Mouse (Mus musculus) stomach, embryonic 16.5 days (tissue): Measurements from ENCODE around the gene Gm12394. TPM values are rescaled to one million over a fixed set of nuclear protein-coding genes. Genes with fewer than 3 reads are reported as not detected.
"Not testable (repeated sequence)": the region's sequence is repeated elsewhere in the genome, so short reads cannot be mapped to it uniquely, and the experiment has no call there.

Experiments used
- ATAC-seq: fragments of 200-750 bp; cut with Nextera tagmentation; 2 replicates; pipeline ENCODE4 v1.8.0; 2017; ENCODE audit warnings: moderate number of reproducible peaks, moderate TSS enrichment; ENCODE audit not compliant: insufficient read depth, low FRiP score
- H3K27ac ChIP-seq: fragments of 300-500 bp; sonication (generic); 2 replicates; pipeline ENCODE4 v1.5.1; 2014; ENCODE audit warnings: low read length
- H3K27me3 ChIP-seq: fragments of 300-500 bp; sonication (generic); 2 replicates; pipeline ENCODE4 v1.6.1; 2014; ENCODE audit warnings: low read length, control low read depth, mixed read lengths; ENCODE audit not compliant: control insufficient read depth, insufficient read depth
- H3K36me3 ChIP-seq: fragments of 300-500 bp; sonication (generic); 2 replicates; pipeline ENCODE4 v1.6.1; 2014; ENCODE audit warnings: low read length; ENCODE audit not compliant: control insufficient read depth, insufficient read depth
- H3K4me1 ChIP-seq: fragments of 300-500 bp; sonication (generic); 2 replicates; pipeline ENCODE4 v1.6.1; 2014; ENCODE audit warnings: low read length, control low read depth, mixed read lengths; ENCODE audit not compliant: control insufficient read depth, insufficient read depth
- H3K4me2 ChIP-seq: fragments of 300-500 bp; sonication (generic); 2 replicates; pipeline ENCODE4 v1.6.1; 2014; ENCODE audit warnings: low read depth, low read length, mixed read lengths
- H3K4me3 ChIP-seq: fragments of 300-500 bp; sonication (generic); replicated peaks from 2 replicates; pipeline ENCODE4 v1.5.1; 2014; ENCODE audit warnings: mild to moderate bottlenecking, low read length
- H3K9ac ChIP-seq: fragments of 300-500 bp; sonication (generic); 2 replicates; pipeline ENCODE4 v1.6.1; 2014; ENCODE audit warnings: low read length
- H3K9me3 ChIP-seq: fragments of 300-500 bp; sonication (generic); replicated peaks from 2 replicates; pipeline ENCODE4 v1.6.1; 2016; ENCODE audit warnings: low read length, control low read depth; ENCODE audit not compliant: control insufficient read depth
- WGBS: fragments of 180-500 bp; shearing (Covaris S2); extraction: QIAGEN DNeasy Blood & Tissue Kit; methylation state at CpG from one replicate; pipeline ENCODE4 v1.1.7; 2014; 5-methylcytosine and 5-hydroxymethylcytosine counted together
- polyA plus RNA-seq: library from polyadenylated mRNA; unstranded; fragments of >200 nt; fragmentation: Nextera tagmentation; extraction: Ambion mirVana; gene quantifications from 2 replicates; pipeline ENCODE4 v1.2.1, GENCODE M21; 2015

Gm12394 gene
- polyA plus RNA-seq = 0.07 and 0.15 TPM in 2 replicates

DNA sequence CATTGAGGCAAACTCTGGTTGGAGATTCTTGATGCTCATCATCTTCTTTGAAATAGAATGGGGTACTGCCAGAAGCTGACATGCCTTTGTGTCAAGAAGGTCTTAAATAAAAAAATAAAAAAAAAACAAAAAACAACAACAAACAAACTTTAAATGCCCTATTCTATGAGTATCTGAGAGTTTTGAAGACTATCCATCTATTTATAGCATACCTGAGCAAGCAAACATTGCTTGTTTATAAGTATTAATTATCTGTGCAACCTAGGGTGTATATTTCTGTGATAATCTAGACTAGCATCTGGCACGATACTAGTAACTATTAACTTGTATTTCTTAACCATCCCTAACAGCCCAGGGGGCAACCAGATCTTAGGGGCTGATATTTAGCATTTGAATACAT lies at the start of gene Gm12394:
Gene Gm12394 (minus strand): TSS at position 101 of the 400 bp plus-strand sequence.
- ATAC-seq, H3K27me3 ChIP-seq, H3K36me3 ChIP-seq, H3K27ac ChIP-seq, H3K4me2 ChIP-seq, H3K4me1 ChIP-seq, H3K9ac ChIP-seq, H3K9me3 ChIP-seq, H3K4me3 ChIP-seq: not testable (repeated sequence)
- whole genome bisulfite sequencing = 78% methylated on average over 1 of the region's 1 CpGs

DNA sequence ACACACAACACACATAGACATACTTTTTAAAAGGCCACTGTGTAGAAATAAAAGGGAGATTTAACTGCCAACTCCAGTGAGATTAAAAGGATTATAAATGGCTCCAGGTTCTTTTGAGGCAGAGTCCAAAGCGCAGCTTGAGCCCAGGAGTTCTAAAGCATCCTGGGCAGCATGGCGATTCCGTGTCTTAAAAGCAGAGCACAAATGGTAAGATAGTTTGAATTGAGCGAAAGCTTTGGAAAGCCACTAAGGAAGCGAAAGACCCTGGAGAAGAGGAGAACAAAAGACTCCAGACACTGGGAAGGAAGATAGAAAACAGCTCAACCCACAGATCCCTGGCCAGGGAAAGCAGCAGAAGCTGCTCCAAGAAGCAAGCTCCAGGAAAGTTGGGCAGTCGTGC lies 48.4 kb upstream of the Gm12394 start:
- no peaks in the 10 kb centered on the region for H3K4me1 ChIP-seq

DNA sequence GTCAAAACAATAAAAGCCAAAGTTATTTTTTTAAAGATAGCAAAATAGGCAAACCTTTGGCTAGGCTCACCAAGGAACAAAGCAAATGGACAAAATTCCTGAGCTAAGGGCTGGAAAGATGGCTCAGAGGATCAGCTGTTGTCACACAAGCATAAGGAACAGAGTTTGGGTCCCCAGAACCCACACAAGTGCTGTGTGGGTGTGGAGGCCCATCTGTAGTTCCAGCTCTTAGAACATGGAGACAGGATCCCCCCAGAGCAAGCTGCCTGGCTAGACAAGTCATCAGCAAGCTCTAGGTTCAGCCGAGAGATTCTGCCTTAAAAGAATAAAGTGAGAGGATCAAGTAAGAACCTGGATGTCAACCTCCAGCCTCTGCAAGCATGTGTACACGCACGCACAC lies 48.0 kb upstream of the Gm12394 start:
- no peak for ATAC-seq
- no peak overlapping the region for H3K4me3 ChIP-seq
- WGBS = 89% methylated on average over 3 of the region's 3 CpGs

More for the DNA sequence above, 48.4 kb upstream of the Gm12394 start:
- no peak for ATAC-seq
- Histone ChIP-seq H3K4me2 (no peak overlapping the region), H3K36me3 (no peaks in the 10 kb centered on the region), H3K27ac (no peak overlapping the region), H3K4me3 (no peak overlapping the region), H3K9me3 (no peaks in the 10 kb centered on the region), H3K9ac (no peak overlapping the region), H3K27me3 (no peaks in the 10 kb centered on the region)
- WGBS = 83% methylated on average over 6 of the region's 6 CpGs

DNA sequence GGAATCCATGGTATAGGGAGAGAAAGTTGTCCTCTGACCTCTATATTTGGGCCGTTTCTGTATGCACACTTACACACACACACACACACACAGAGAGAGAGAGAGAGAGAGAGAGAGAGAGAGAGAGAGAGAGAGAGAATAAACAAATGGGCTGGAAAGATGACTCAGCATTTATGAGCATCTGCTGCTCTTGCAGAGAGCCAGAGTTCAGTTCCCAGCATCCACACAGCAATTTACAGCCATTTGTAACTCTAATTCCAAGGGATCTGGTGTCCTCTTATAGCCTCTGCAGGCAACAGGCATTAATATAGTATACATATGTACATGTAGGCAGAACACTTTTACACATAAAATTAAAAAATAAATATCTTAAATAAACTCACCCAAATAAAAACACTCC lies 47.4 kb upstream of the Gm12394 start:
- no peak for ATAC-seq
- 36% methylated on average over 1 of the region's 1 CpGs for WGBS
- Histone ChIP-seq H3K4me3 (no peak overlapping the region), H3K4me1 (no peaks in the 10 kb centered on the region), H3K27me3 (no peaks in the 10 kb centered on the region), H3K4me2 (no peak overlapping the region), H3K27ac (no peak overlapping the region), H3K9me3 (no peaks in the 10 kb centered on the region), H3K36me3 (no peaks in the 10 kb centered on the region), H3K9ac (no peak overlapping the region)

More for the DNA sequence above, 48.0 kb upstream of the Gm12394 start:
- Histone ChIP-seq H3K9me3 (no peaks in the 10 kb centered on the region), H3K27me3 (no peaks in the 10 kb centered on the region), H3K9ac (no peak overlapping the region), H3K4me2 (no peak overlapping the region), H3K4me1 (no peaks in the 10 kb centered on the region), H3K27ac (no peak overlapping the region), H3K36me3 (no peaks in the 10 kb centered on the region)

DNA sequence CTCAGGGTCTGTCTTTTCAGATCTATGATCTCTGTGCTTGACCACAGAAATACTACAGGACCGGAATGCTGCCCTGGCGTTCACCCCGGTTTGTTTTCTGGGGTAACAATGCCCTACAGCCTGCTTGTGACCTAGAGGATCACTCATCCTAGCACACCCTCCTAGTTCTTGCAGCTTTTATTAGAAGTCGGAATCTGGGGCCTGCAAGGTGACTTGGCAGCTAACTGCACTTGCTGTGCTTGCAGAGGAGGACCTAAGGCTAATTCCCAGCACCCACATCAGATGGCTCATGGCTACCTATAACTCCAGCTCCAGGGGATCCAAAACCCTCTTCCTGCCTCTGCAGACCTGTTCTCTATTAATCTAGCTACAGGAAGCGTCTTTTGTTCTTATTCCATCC lies 46.2 kb upstream of the Gm12394 start:
- no peak for ATAC-seq
- Histone ChIP-seq H3K4me2 (no peak overlapping the region), H3K27me3 (no peaks in the 10 kb centered on the region), H3K36me3 (no peaks in the 10 kb centered on the region), H3K9me3 (no peaks in the 10 kb centered on the region), H3K4me1 (no peaks in the 10 kb centered on the region), H3K9ac (no peak overlapping the region), H3K27ac (no peak overlapping the region), H3K4me3 (no peak overlapping the region)
- whole genome bisulfite sequencing = 88% methylated on average over 5 of the region's 5 CpGs

DNA sequence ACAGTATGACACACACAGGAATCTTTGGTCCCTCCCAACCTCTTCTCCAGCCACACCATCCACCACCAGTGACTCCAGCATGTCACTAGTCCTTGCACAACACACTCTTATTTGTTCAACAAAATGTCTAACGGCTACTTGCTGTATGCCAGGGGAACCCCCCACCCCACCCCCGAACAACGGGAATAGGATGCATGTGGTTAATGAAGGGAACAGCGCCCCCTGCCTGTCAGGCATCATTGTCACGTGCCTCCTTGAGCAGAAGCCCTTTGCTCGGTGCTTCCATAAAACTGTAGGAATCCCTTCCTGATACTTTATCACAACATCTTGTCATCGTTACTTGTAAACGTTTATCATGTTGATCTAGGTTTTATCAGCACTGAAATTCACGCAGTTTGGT lies 45.6 kb upstream of the Gm12394 start:
- Histone ChIP-seq H3K9ac (no peak overlapping the region), H3K4me2 (no peak overlapping the region), H3K27me3 (no peaks in the 10 kb centered on the region), H3K4me3 (no peak overlapping the region), H3K4me1 (no peaks in the 10 kb centered on the region), H3K9me3 (no peaks in the 10 kb centered on the region), H3K27ac (no peak overlapping the region), H3K36me3 (no peaks in the 10 kb centered on the region)
- ATAC-seq = no peak
- 47% methylated on average over 9 of the region's 9 CpGs for WGBS

DNA sequence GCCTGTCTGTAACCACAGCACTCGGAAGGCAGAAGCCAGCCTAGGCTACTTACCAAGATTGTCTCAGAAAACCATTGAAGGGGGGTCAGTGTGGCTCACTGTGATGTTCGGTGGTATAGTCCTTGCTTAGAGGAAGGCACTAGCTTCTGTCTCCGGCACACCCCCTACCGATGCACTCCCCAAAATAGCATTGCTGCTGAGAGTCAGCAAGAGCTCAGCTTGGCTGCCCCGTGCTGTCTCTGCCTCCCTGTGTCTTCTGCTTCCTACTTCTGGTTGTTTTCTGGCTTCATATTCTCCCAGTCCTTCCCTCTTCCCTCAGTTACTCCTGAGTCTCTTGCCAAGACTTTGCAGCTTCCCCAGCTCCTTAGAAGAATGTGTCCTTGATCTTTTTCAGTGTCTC lies 44.3 kb upstream of the Gm12394 start:
- Histone ChIP-seq H3K4me3 (no peak overlapping the region), H3K27me3 (no peaks in the 10 kb centered on the region), H3K4me1 (no peaks in the 10 kb centered on the region), H3K4me2 (no peak overlapping the region), H3K36me3 (no peaks in the 10 kb centered on the region), H3K9me3 (no peaks in the 10 kb centered on the region), H3K27ac (no peak overlapping the region), H3K9ac (no peak overlapping the region)
- whole genome bisulfite sequencing = 63% methylated on average over 5 of the region's 5 CpGs
- no peak for ATAC-seq

DNA sequence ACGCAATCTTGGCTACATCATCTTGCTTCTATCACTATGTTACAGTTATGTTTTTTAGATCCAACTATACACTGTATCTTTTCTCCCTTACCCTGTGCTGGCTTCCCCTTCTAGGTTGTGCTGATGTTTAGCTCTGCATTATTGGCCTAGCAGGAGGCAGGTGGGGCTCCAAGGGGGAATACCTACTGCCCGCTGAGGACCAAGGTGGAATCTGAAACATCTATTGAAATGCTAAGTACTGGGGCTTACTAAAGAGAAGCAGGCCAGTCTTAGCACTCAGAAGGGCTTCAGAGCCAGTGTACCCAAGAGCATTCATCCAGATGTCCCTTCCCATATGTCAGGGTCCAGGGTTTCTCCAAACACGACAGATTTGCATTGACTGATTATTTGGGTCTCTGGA lies 42.3 kb upstream of the Gm12394 start:
- Histone ChIP-seq H3K4me3 (no peak overlapping the region), H3K9ac (no peak overlapping the region), H3K9me3 (no peaks in the 10 kb centered on the region), H3K36me3 (no peaks in the 10 kb centered on the region), H3K27ac (no peak overlapping the region), H3K27me3 (no peaks in the 10 kb centered on the region), H3K4me1 (no peaks in the 10 kb centered on the region), H3K4me2 (no peak overlapping the region)
- WGBS = 40% methylated on average over 3 of the region's 3 CpGs
- ATAC-seq = no peak

DNA sequence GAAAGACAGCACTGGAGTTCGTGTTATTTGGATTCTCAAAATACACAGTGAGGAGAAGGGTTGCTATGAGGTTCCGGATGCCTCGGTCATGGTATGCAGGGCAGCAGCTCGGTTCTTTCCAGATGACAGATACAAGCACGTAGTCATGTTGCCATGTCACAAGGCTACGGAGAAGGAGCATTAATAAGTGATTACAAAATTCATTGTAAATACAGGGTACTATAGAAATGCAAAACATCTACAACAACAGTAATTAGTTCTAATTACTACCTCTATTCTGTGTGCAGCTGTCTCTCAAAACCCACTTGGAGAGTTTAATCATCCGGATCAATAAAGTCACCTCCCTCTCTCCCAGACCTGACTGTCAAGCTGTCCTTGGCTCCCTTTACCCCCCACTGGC lies 38.5 kb upstream of the Gm12394 start:
- 77% methylated on average over 7 of the region's 7 CpGs for WGBS
- Histone ChIP-seq H3K4me2 (no peak overlapping the region), H3K27me3 (no peaks in the 10 kb centered on the region)

DNA sequence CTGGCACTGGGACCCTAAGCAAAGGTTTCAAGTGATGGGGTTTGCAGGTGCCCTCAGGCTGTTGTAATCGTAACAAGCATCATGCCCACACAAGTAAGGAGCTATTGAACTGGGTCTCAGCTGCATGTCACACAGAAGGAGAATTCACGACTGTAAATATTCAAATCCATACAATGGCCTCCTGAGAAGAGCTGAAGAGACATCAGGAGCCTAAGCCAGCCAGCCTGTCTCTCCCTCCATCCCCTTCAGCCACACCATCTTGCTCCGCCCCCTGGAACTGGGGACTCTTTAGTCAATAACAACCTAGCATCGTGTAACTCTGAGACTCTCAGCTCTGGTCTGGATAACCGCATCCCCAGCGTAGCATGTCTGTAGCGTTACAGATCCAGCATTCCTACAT lies 34.6 kb upstream of the Gm12394 start:
- H3K4me3 ChIP-seq = no peak overlapping the region
- no peaks in the 10 kb centered on the region for H3K27me3 ChIP-seq
- no peaks in the 10 kb centered on the region for H3K4me1 ChIP-seq
- H3K9ac ChIP-seq = no peak overlapping the region
- 65% methylated on average over 7 of the region's 7 CpGs for WGBS
- H3K9me3 ChIP-seq = no peaks in the 10 kb centered on the region
- ATAC-seq = no peak
- H3K4me2 ChIP-seq = no peak overlapping the region
- no peak overlapping the region for H3K27ac ChIP-seq
- H3K36me3 ChIP-seq = no peaks in the 10 kb centered on the region

More for the DNA sequence above, 38.5 kb upstream of the Gm12394 start:
- Histone ChIP-seq H3K9me3 (no peaks in the 10 kb centered on the region), H3K4me1 (no peaks in the 10 kb centered on the region), H3K4me3 (no peak overlapping the region), H3K36me3 (no peaks in the 10 kb centered on the region), H3K9ac (no peak overlapping the region), H3K27ac (no peak overlapping the region)
- no peak for ATAC-seq
